Mouse (Mus musculus): ENCODE results near the gene Cd3e. TPM values are rescaled to one million over a fixed set of nuclear protein-coding genes. Genes with fewer than 3 reads are reported as not detected.

The Cd3e gene
- 15.7 and 24.6 TPM in 2 replicates for polyA plus RNA-seq (2012; ENCODE audit: low replicate concordance)

GRCm38 (mm10) chr9:45009180-45010078 is at the start of gene Cd3e:
TSS of gene Cd3e (minus strand) at chr9:45009627.

GRCm38 (mm10) chr9:45055082-45055713 is 45.8 kb upstream of the Cd3e start, which contains the start of gene Mpzl3:
TSS of gene Mpzl3 (plus strand) at chr9:45055186.

GRCm38 (mm10) chr9:45039499-45039898 is 30.1 kb upstream of the Cd3e start, which contains the start of gene Mpzl2:
TSS of gene Mpzl2 (plus strand) at chr9:45039799.

DNA sequence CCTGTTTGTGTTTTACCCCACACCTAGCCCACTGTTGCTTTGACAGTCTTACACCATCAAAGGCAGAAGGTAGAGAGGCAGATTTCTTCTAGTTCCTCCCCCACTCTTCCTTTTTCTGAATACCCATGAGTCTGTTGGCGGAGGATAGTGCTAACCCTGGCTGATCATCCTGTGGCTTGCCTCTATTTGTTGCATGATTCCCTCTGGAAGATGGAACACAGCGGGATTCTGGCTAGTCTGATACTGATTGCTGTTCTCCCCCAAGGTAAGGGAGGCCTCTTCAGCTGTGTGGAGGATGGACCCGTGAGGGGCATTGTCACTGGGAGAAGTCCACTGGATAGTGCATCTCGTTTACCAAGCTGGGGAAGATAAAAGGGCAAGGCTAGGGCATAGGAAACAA is 27.8 kb downstream of the Cd3e start, which contains the start of gene Cd3d:
Cd3d (plus strand) TSS at position 111 of the 400 bp plus-strand sequence.

GRCm38 (mm10) chr9:44980242-44980641 is 29.2 kb downstream of the Cd3e start, which contains the start of gene Cd3g:
TSS of gene Cd3g (minus strand) at chr9:44980431.

DNA sequence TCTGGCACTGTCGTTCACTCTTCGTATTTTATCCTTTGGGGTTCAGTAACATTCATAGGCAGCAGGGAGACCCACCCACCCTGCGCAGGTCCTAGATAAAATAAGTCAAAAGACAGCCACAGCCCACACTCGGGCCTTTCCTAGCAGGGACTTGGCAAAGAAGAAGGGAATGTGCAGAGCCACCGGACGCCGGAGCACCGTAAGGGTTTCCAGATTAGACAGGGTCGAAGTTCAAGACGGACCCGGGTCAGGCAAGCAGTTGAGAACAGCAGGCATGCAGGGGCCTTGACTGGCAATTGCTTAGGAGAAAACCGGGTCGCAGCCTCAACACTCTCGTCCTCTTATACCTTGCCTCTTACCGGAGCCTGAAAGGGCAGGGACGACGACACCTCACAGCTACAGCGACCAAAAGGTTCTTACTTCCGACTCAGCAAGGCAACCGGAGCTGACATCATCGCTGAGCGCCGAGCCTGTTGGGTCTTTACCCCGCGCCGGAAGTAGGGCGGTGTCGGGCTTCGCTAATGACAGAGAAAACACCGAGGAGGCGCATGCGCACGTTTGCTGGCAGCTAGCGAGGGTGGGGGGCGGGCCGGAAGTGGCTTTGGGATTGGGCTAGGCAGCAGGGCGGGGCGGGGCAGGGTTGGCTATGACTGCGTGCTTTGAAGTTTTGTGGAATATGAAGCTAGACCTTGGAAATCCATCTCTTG is 44.1 kb downstream of the Cd3e start, which contains the start of gene Ube4a:
Ube4a (minus strand) TSS at position 475 of the 707 bp plus-strand sequence.

Other genes with a start within 250 kb of the Cd3e start
- gene Arcn1, start 241.8 kb downstream of the Cd3e start, polyA plus RNA-seq (2012; ENCODE audit: low replicate concordance), result 8.9 and 12.4 TPM in 2 replicates
- gene Ift46, start 241.7 kb downstream of the Cd3e start, polyA plus RNA-seq (2012; ENCODE audit: low replicate concordance), result 1.4 and 5.6 TPM in 2 replicates
- gene Tmem25, start 210.3 kb downstream of the Cd3e start, polyA plus RNA-seq (2012; ENCODE audit: low replicate concordance), result 0.14 TPM in 1 of 2 replicates, not detected in the other
- 1.9 TPM in 1 of 2 replicates, not detected in the other for gene Ttc36, start 206.6 kb downstream of the Cd3e start, polyA plus RNA-seq (2012; ENCODE audit: low replicate concordance)
- gene Kmt2a, start 128.3 kb downstream of the Cd3e start, polyA plus RNA-seq (2012; ENCODE audit: low replicate concordance), result 19.4 and 37.0 TPM in 2 replicates
- 33.7 and 74.8 TPM in 2 replicates for gene Atp5l, start 88.9 kb downstream of the Cd3e start, polyA plus RNA-seq (2012; ENCODE audit: low replicate concordance)
- 3.4 and 7.9 TPM in 2 replicates for gene Ube4a, start 44.0 kb downstream of the Cd3e start, polyA plus RNA-seq (2012; ENCODE audit: low replicate concordance)
- 0.66 and 1.8 TPM in 2 replicates for gene Cd3g, start 29.2 kb downstream of the Cd3e start, polyA plus RNA-seq (2012; ENCODE audit: low replicate concordance)
- 0.28 TPM in 1 of 2 replicates, not detected in the other for gene Cd3d, start 27.8 kb downstream of the Cd3e start, polyA plus RNA-seq (2012; ENCODE audit: low replicate concordance)
- 0.07 TPM in 1 of 2 replicates, not detected in the other for gene Mpzl2, start 30.2 kb upstream of the Cd3e start, polyA plus RNA-seq (2012; ENCODE audit: low replicate concordance)
- gene Mpzl3, start 45.6 kb upstream of the Cd3e start, polyA plus RNA-seq (2012; ENCODE audit: low replicate concordance), result 0.08 TPM in 1 of 2 replicates, not detected in the other
- gene Jaml, start 69.6 kb upstream of the Cd3e start, polyA plus RNA-seq (2012; ENCODE audit: low replicate concordance), result 0.14 and 0.61 TPM in 2 replicates
- gene Scn2b, start 108.2 kb upstream of the Cd3e start, polyA plus RNA-seq (2012; ENCODE audit: low replicate concordance), result 0.08 TPM in 2 replicates
- 0.07 and 0.16 TPM in 2 replicates for gene Scn4b, start 128.8 kb upstream of the Cd3e start, polyA plus RNA-seq (2012; ENCODE audit: low replicate concordance)
- not detected in 2 replicates for gene BC049352, start 172.4 kb upstream of the Cd3e start, polyA plus RNA-seq (2012; ENCODE audit: low replicate concordance)
- not detected in 2 replicates for gene Tmprss4, start 194.5 kb upstream of the Cd3e start, polyA plus RNA-seq (2012; ENCODE audit: low replicate concordance)

All from leukemia stem cell, adult 10-12 weeks (primary cell).